Mouse (Mus musculus) cortical plate, adult 2 months (tissue): Measurements from ENCODE around the gene Ugt1a5. TPM values are rescaled to one million over a fixed set of nuclear protein-coding genes. Genes with fewer than 3 reads are reported as not detected.

ENCODE experiments used
- H3K27ac ChIP-seq: fragments of 200-500 bp; 2 replicates; pipeline ENCODE4 v1.5.1; 2012; ENCODE audit warnings: low read length, control low read depth, inconsistent platforms; ENCODE audit not compliant: insufficient read depth
- H3K4me1 ChIP-seq: fragments of 200-500 bp; 2 replicates; pipeline ENCODE4 v1.6.1; 2011; ENCODE audit warnings: low read length; ENCODE audit not compliant: control insufficient read depth, insufficient read depth
- H3K4me3 ChIP-seq: fragments of 200-500 bp; 2 replicates; pipeline ENCODE4 v1.5.1; 2011; ENCODE audit warnings: mild to moderate bottlenecking, low read length, control low read depth; ENCODE audit not compliant: insufficient read depth
- CTCF ChIP-seq: fragments of 200-500 bp; IDR thresholded peaks from 2 replicates; pipeline ENCODE4 v1.5.1; 2011; ENCODE audit warnings: mild to moderate bottlenecking, control low read depth, low read length; ENCODE audit not compliant: insufficient read depth; ENCODE audit errors: extremely low read depth
- POLR2A ChIP-seq: fragments of 200-500 bp; IDR thresholded peaks from 2 replicates; pipeline ENCODE4 v1.6.1; 2011; ENCODE audit warnings: mild to moderate bottlenecking, low read length, control low read depth; ENCODE audit not compliant: insufficient read depth; ENCODE audit errors: extremely low read depth
- polyA plus RNA-seq: library from polyadenylated mRNA; depleted of rRNA; stranded (reverse); fragments of >200 nt; gene quantifications from 2 replicates; pipeline ENCODE4 v1.2.3, GENCODE M21; 2012; rRNA removed

Gene Ugt1a5
- polyA plus RNA-seq, 1 experiment, result not detected

DNA sequence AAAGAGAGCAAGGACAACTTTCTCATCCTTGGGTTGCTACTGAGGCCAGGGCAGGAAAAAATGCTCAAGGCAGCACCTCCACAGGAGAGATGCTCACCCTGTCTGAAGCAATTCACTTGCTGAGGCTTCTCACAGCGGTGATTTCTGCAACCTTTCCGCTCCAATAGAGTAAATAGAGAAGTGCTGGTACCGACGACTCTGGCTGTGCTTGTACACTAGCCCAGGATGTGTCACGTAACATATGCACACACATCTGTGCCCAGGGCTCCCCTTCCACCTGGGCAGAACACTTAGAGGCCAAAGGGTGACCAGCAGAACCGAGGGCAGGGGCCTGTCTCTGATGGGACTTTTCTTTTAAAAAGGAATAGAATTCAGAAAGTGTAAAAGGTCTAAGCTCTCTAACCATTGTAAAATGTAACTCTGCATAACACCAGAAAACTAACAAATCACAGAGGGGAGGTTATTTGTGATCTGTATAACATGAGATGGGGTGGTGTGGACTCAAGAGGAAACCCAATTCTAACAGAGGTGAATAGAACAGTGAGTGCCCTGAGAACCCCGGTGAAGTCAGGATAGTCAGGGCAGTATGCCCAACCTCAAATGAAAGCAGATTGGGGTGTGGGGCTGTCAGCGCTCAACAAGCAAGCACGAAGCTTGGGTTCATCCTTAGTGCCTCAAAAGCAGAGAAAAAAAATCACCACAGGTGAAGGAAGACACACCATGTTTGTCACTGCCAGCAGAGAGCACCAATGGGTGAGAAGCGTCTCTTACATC is 95.0 kb downstream of the Ugt1a5 start:
- H3K4me1 ChIP-seq, result no peaks in the 10 kb centered on the region
- H3K4me3 ChIP-seq, result no peak overlapping the region
- no peak overlapping the region for H3K27ac ChIP-seq
- TF ChIP-seq POLR2A (no peak), CTCF (no peak)

DNA sequence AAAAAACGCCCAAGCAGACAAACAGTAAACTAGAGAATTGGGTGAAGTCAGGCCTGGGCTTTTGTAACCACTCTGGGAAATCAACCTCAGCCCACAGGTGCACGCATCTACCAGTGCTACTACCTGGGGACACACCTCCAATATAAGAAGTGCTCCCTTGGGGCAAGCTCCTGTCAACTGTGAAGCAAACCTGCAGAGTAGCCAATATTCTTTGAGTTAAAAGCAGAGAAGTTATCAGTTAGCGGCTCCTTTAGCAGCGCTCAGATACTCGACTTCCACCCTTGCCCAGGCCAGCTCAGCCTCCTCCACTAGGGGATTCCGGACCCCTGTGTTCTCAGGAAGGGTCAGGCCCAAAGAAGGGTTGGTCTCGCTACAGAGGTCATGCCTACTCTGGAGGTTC is 95.9 kb downstream of the Ugt1a5 start:
- Histone ChIP-seq H3K4me3 (no peak overlapping the region), H3K27ac (no peak overlapping the region), H3K4me1 (no peaks in the 10 kb centered on the region)
- TF ChIP-seq CTCF (no peak), POLR2A (no peak)

DNA sequence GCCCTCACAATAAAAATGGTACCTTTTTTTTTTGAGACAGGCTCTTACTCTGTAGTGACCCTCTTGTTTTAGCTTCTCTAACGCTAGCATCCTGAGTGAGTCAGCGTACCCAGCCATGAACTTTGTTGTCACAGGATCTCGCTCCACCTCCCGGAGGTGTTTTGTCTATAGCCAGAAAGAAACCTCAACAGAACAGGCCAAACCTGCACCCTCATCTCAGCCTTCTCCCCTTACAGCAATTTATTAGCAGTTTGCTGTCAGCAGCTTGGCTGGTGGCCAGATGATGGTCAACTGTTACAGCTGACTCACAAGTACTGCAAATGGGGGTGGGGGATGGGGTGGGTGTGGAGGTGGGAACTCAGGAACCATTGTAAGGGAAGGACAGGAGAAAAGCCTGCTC is 96.4 kb downstream of the Ugt1a5 start:
- Histone ChIP-seq H3K4me3 (no peak overlapping the region), H3K27ac (no peak overlapping the region), H3K4me1 (no peaks in the 10 kb centered on the region)
- TF ChIP-seq POLR2A (no peak), CTCF (no peak)

DNA sequence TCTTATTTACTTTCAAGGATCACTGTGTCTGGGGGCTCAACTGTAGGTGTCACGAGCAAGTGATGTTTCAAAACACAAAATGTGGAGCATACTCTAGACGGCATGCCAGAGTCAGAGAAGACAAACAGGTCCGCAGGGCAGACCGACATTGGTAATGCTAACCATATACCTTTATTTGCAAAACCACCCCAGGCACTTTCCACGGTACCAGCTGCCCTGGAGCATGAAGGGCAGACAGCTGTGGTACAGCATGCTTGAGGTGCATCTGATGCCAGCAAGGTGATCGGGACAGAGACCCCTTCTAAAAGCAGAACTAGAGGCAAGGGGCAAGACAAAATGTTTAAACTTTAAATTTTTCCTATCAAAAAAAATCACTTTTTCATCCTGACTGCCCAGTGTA is 97.1 kb downstream of the Ugt1a5 start:
- H3K4me1 ChIP-seq, result no peaks in the 10 kb centered on the region
- no peak overlapping the region for H3K4me3 ChIP-seq
- TF ChIP-seq CTCF (no peak), POLR2A (no peak)
- no peak overlapping the region for H3K27ac ChIP-seq

DNA sequence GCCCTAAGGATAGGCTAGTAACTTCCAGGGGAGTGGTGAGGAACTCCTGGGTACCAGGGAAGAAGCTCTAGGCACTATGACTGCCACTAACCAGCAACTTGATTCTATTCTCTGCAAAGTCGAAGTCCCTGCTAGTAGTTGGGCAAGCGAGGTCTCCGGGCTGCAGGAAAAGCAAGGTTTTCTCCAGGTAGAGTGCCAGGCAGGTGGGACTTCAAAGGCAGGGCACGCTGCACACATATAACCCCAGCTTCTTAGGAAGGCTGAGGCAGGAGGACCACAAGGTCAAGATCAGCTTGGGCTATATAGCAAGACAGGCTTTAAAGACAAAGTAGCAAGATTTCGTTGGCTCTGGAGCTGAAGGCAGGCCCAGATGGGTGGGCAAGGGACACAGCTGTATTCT is 98.0 kb downstream of the Ugt1a5 start:
- Histone ChIP-seq H3K4me3 (no peak overlapping the region), H3K27ac (no peak overlapping the region)
- no peak for TF ChIP-seq CTCF
- no peak for TF ChIP-seq POLR2A

DNA sequence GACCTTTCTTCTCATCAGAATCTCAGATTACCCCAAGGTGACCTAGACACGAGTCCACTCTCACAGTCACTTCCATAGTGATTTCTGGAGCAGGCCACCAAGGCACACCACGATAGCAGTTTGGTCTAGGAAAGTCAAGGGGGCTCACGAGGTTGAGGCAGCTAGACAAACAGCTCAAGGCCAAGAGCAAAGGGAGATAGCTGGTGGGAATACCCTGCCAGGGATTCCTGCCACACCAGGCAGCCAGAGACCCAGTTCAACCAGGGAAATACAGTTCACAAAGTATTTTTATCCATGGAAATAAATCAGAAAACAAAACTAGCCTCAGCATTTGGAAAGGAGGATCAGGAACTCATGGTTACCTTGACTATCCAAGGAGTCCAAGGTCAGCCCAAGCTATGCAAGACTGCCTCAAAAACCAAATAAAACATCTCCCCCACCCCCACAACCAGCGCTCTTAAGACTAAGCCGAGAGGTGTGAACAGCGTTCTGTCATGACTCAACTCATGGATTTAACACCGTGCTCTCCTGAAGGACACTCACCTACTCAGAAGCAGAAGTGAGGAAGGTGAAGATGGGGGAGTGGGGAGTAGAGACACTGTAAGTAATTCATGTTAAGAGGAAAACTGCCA is 98.5 kb downstream of the Ugt1a5 start:
- H3K27ac ChIP-seq, result no peak overlapping the region
- H3K4me3 ChIP-seq, result no peak overlapping the region
- TF ChIP-seq CTCF (no peak), POLR2A (no peak)
- H3K4me1 ChIP-seq, result no peaks in the 10 kb centered on the region

More for the DNA sequence above, 98.0 kb downstream of the Ugt1a5 start:
- no peaks in the 10 kb centered on the region for H3K4me1 ChIP-seq

DNA sequence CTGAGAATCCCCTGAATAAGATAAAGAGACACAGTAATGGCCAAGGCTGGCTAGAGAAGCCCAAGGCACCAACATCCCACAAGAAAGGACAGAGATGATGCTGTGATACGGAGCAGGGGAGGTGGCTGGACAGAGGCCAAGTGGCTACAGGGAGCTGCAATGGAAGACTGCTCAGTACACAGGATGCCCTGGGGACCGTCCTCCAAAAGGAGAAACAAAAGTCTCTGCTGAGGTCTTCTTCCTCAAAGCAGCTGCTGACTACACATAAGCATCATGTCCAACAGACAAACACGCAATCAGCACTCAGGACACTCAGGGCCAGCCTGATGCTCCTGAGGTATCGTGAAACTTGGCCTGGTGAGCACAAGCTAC is 99.0 kb downstream of the Ugt1a5 start:
- TF ChIP-seq POLR2A (no peak), CTCF (no peak)
- Histone ChIP-seq H3K27ac (no peak overlapping the region), H3K4me1 (no peaks in the 10 kb centered on the region), H3K4me3 (no peak overlapping the region)

DNA sequence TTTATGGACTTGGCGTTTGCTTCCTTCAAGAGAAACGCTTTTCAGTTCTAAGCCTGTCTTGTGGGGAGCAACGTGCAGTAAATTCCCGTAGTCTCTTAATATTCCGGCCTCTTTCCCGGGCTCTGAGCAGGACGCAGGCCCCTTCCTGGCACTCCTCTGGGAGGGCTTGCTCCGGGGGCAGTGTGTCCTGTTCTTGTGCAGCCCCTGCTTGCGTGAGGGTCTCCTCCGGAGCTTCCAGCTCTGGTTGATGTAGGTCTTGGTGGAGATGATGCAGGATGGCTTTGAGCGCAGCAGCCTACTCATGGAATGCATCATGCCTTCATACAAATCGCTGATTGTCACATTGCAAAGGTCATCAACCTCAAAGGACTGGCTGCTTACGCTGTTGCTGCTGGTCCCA is 100.3 kb downstream of the Ugt1a5 start:
- no peak overlapping the region for H3K27ac ChIP-seq
- no peak overlapping the region for H3K4me3 ChIP-seq
- TF ChIP-seq CTCF, result no peak
- H3K4me1 ChIP-seq, result no peaks in the 10 kb centered on the region

DNA sequence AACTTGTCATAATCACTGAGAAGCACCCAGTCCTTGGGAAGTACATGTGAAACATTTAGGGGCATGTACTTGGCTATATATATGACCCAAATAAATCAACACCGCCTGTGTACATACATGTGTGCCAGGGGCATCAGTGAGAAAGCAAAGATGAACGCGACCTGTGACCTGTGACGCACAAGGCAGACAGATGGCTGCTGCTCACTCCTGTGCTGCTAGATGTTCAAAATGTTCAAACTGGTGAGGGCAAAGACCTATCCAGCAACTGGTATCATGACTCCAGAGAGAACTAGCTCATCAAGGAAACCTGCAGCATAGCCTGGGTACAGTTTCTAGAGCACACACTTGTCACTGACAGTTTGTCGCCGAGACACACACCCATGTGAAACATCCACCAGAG is 101.7 kb downstream of the Ugt1a5 start:
- TF ChIP-seq CTCF (no peak), POLR2A (no peak)

DNA sequence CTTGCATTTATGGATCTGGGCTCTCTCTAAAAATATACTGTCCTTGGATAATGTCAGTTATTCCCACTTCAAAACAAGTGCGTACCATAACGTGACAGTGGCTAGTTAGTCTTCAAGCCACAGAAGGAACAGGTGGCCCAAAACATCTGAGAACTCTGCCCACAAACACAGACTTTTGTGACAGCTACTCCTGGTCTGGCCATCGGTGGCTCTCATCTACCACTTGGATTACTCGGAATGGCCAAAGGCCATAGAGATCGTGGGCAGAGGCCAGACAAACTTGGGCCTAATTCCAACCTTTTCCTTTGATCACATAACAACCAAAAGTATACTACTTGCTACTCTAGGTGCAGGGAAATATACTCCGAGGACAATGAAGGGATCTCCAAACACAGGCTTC is 102.3 kb downstream of the Ugt1a5 start:
- H3K27ac ChIP-seq, result no peak overlapping the region
- no peaks in the 10 kb centered on the region for H3K4me1 ChIP-seq
- TF ChIP-seq POLR2A (no peak), CTCF (no peak)
- H3K4me3 ChIP-seq, result no peak overlapping the region

More for the DNA sequence above, 101.7 kb downstream of the Ugt1a5 start:
- Histone ChIP-seq H3K4me3 (no peak overlapping the region), H3K4me1 (no peaks in the 10 kb centered on the region), H3K27ac (no peak overlapping the region)

Other genes starting within 250 kb of the Ugt1a5 start
- gene Usp40, start 157.5 kb upstream of the Ugt1a5 start, polyA plus RNA-seq, result 17.7 TPM in 2 replicates
- not detected in 2 replicates for gene Ugt1a10, start 110.6 kb upstream of the Ugt1a5 start, polyA plus RNA-seq
- not detected in 2 replicates for gene Ugt1a9, start 95.2 kb upstream of the Ugt1a5 start, polyA plus RNA-seq
- gene Ugt1a8, start 78.2 kb upstream of the Ugt1a5 start, polyA plus RNA-seq, result not detected in 2 replicates
- 1.3 and 1.4 TPM in 2 replicates for gene Ugt1a7c, start 71.0 kb upstream of the Ugt1a5 start, polyA plus RNA-seq
- gene Ugt1a6b, start 62.8 kb upstream of the Ugt1a5 start, polyA plus RNA-seq, result 0.13 TPM in 1 of 2 replicates, not detected in the other
- gene Ugt1a6a, start 31.2 kb upstream of the Ugt1a5 start, polyA plus RNA-seq, result 3.5 and 4.1 TPM in 2 replicates
- gene Ugt1a2, start 34.6 kb downstream of the Ugt1a5 start, polyA plus RNA-seq, result not detected in 2 replicates
- 1.6 and 2.1 TPM in 2 replicates for gene Dnajb3, start 39.8 kb downstream of the Ugt1a5 start, polyA plus RNA-seq
- gene Ugt1a1, start 45.9 kb downstream of the Ugt1a5 start, polyA plus RNA-seq, result 0.06 and 0.08 TPM in 2 replicates
- 0.02 TPM in 1 of 2 replicates, not detected in the other for gene Mroh2a, start 61.0 kb downstream of the Ugt1a5 start, polyA plus RNA-seq
- 60.9 and 61.0 TPM in 2 replicates for gene Hjurp, start 111.6 kb downstream of the Ugt1a5 start, polyA plus RNA-seq
- 0.02 and 0.04 TPM in 2 replicates for gene Trpm8, start 111.6 kb downstream of the Ugt1a5 start, polyA plus RNA-seq
- gene Spp2, start 240.9 kb downstream of the Ugt1a5 start, polyA plus RNA-seq, result 0.26 and 0.56 TPM in 2 replicates